12 mouse cellular contexts compared by ENCODE assay signal in the genomic region with DNA sequence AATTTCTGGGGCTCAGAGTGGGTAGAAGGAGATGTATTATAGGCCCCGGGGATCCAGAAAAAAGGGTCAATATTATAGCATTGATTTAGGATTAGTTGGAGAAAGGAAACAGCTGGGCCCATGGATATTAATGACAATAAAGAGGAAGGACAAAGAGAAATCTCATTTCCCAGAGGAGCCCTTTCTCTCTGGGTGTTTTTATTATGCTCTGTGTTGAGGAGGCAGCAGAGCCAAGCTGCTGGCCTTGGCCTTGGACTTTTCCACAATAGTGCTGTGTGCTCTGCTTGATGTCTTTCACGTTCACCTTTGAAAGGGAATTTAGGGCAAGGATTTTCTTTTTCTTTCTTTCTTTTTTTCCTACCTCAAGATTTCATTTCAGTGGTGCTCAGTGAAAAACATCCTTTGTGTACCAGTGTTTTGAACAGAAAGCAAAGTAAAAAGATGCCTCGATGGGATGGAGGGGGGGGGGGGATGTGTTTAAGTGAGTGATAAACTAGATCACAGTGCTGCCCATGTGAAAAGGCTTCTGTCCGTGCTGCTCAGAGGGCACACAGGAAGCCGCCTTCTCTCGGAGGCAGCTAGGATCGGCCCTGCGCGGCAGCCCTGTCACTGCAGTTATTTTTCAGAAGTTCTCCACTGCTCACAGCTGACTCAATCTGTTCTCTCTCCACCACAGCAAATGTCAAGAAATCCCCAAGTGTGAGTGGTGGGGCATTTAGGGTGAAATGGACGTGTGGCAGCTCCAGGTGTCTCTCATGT.
DNase-seq lines count a peak whose midpoint lies in the region; ATAC-seq lines count a peak whose summit lies in the region.
"Had no signal": no experiment of that assay in that cellular context is flagged by ENCODE, and none has a peak within 500 bp of the region (broad histone marks: within the 10 kb centered on the region; RNA-seq: fewer than 3 reads in every experiment).

No protein-coding gene starts in this region.

- H3K27ac ChIP-seq in hindbrain, embryonic 11.5 days (ENCODE audit: low read depth, low read length) = peak overlapping the region; percentile 90
- H3K27ac ChIP-seq in midbrain, embryonic 15.5 days = peak overlapping the region; percentile 78
- no peak overlapping the region for H3K27ac ChIP-seq in kidney, embryonic 16.5 days (ENCODE audit: low read length)

- H3K9me3 ChIP-seq in hindbrain, embryonic 11.5 days (ENCODE audit: control insufficient read depth, low read length) = no peaks in the 10 kb centered on the region
- no peaks in the 10 kb centered on the region for H3K9me3 ChIP-seq in midbrain, embryonic 15.5 days
- no peaks in the 10 kb centered on the region for H3K9me3 ChIP-seq in kidney, embryonic 16.5 days (ENCODE audit: low read length)

- 32% methylated on average over 10 of the region's 10 CpGs for WGBS in hindbrain, embryonic 11.5 days
- WGBS in midbrain, embryonic 15.5 days = 8% methylated on average over 10 of the region's 10 CpGs
- 49% methylated on average over 10 of the region's 10 CpGs for WGBS in kidney, embryonic 16.5 days

- ATAC-seq in CD4-positive, CD25-positive, alpha-beta regulatory T cell, adult 4 months = no peak
- peak; percentile 92 for ATAC-seq in hindbrain, embryonic 11.5 days (ENCODE audit: low FRiP score)
- ATAC-seq in midbrain, embryonic 15.5 days (replicated peaks) = peak; percentile 83
- ATAC-seq in kidney, embryonic 16.5 days (ENCODE audit: low FRiP score, low TSS enrichment) = no peak
- ATAC-seq: intestine, postnatal 0 days; Patski had no signal

- H3K36me3 ChIP-seq in hindbrain, embryonic 11.5 days (ENCODE audit: control insufficient read depth, insufficient read depth, low read length) = no peaks in the 10 kb centered on the region
- H3K36me3 ChIP-seq in midbrain, embryonic 15.5 days (replicated peaks) = no peaks in the 10 kb centered on the region
- no peaks in the 10 kb centered on the region for H3K36me3 ChIP-seq in kidney, embryonic 16.5 days (ENCODE audit: insufficient read depth, low read length)

- 0 out of 2 replicates have a peak, but pooled peaks cover 3% of the 10 kb centered on the region for H3K4me1 ChIP-seq in hindbrain, embryonic 11.5 days (replicated peaks; ENCODE audit: control insufficient read depth, insufficient read depth, low read length)
- peaks cover 16% of the 10 kb centered on the region for H3K4me1 ChIP-seq in midbrain, embryonic 15.5 days
- H3K4me1 ChIP-seq in kidney, embryonic 16.5 days (ENCODE audit: insufficient read depth, low read length) = 0 out of 2 replicates have a peak, but pooled peaks cover 6% of the 10 kb centered on the region

- no peak overlapping the region for H3K4me3 ChIP-seq in hindbrain, embryonic 11.5 days (ENCODE audit: low read depth, low read length)
- H3K4me3 ChIP-seq in midbrain, embryonic 15.5 days = no peak overlapping the region
- H3K4me3 ChIP-seq in kidney, embryonic 16.5 days (ENCODE audit: low read length) = no peak overlapping the region

- no peaks in the 10 kb centered on the region for H3K27me3 ChIP-seq in hindbrain, embryonic 11.5 days (ENCODE audit: control insufficient read depth, insufficient read depth, low read length)
- H3K27me3 ChIP-seq in midbrain, embryonic 15.5 days (replicated peaks) = no peaks in the 10 kb centered on the region
- H3K27me3 ChIP-seq in kidney, embryonic 16.5 days (ENCODE audit: insufficient read depth, low read length) = no peaks in the 10 kb centered on the region
- H3K27me3 ChIP-seq: Patski had no signal

- H3K4me2 ChIP-seq in hindbrain, embryonic 11.5 days (replicated peaks; ENCODE audit: low read depth, low read length) = no peak overlapping the region
- peak overlapping the region; percentile 21 for H3K4me2 ChIP-seq in midbrain, embryonic 15.5 days
- H3K4me2 ChIP-seq in kidney, embryonic 16.5 days (replicated peaks; ENCODE audit: low read depth, low read length) = no peak overlapping the region

- H3K9ac ChIP-seq in hindbrain, embryonic 11.5 days (ENCODE audit: low read depth, low read length) = peak overlapping the region; percentile 50; the same call in 1 of the 2 replicates
- no peak overlapping the region for H3K9ac ChIP-seq in midbrain, embryonic 15.5 days
- H3K9ac ChIP-seq in kidney, embryonic 16.5 days (replicated peaks; ENCODE audit: low read length) = no peak overlapping the region

- DNase-seq in CD4-positive, CD25-positive, alpha-beta regulatory T cell, adult 2 months (ENCODE audit: low read depth, low spot score) = peak; percentile 8
- peak; percentile 71 to 73 for DNase-seq in adrenal gland, postnatal 36 days
- peak; percentile 58 for DNase-seq in hindbrain, embryonic 11.5 days (ENCODE audit: low spot score)
- no peak for DNase-seq in urinary bladder, postnatal 25 days (ENCODE audit: low spot score)
- DNase-seq in lung, postnatal 36 days = no peak
- DNase-seq: cerebellum, adult 8-10 months; thymus, postnatal 25 days had no signal

Comparison
In these comparisons a context has a peak if more than half of its experiments do, and no peak if none do; other contexts are left out.
1. DNase-seq: peak in CD4-positive, CD25-positive, alpha-beta regulatory T cell, adult 2 months (single experiment), adrenal gland, postnatal 36 days (2 of 2) and hindbrain, embryonic 11.5 days (single experiment); none in urinary bladder, postnatal 25 days (single experiment) and lung, postnatal 36 days (single experiment).
2. ATAC-seq: peak in hindbrain, embryonic 11.5 days (single experiment) and midbrain, embryonic 15.5 days (single experiment); none in CD4-positive, CD25-positive, alpha-beta regulatory T cell, adult 4 months (single experiment) and kidney, embryonic 16.5 days (single experiment).